Mouse (Mus musculus) embryonic fibroblast, embryonic 13.5 days (primary cell): ENCODE results near the gene Mtif2. TPM values are rescaled to one million over a fixed set of nuclear protein-coding genes. Genes with fewer than 3 reads are reported as not detected.
"Not testable (repeated sequence)": the region's sequence is repeated elsewhere in the genome, so short reads cannot be mapped to it uniquely, and the experiment has no call there.

Experiments
- H3K27ac ChIP-seq: 2 replicates; pipeline ENCODE4 v1.5.1; 2012; ENCODE audit warnings: low read length, control low read depth, inconsistent platforms; ENCODE audit not compliant: insufficient read depth
- H3K4me1 ChIP-seq: 2 replicates; pipeline ENCODE4 v1.6.1; 2011; ENCODE audit warnings: low read length; ENCODE audit not compliant: control insufficient read depth, insufficient read depth
- H3K4me3 ChIP-seq: 2 replicates; pipeline ENCODE4 v1.5.1; 2011; ENCODE audit warnings: mild to moderate bottlenecking, control low read depth, low read length; ENCODE audit not compliant: insufficient read depth
- CTCF ChIP-seq: IDR thresholded peaks from 2 replicates; pipeline ENCODE4 v1.5.1; 2011; ENCODE audit warnings: mild to moderate bottlenecking, control low read depth, low read length, moderate library complexity, borderline replicate concordance; ENCODE audit not compliant: insufficient read depth
- POLR2A ChIP-seq: IDR thresholded peaks from 2 replicates; pipeline ENCODE4 v1.6.1; 2011; ENCODE audit warnings: low read depth, mild to moderate bottlenecking, control low read depth, low read length, moderate library complexity
- polyA plus RNA-seq: library from polyadenylated mRNA; stranded (reverse); fragments of >200 nt; gene quantifications from 2 replicates; pipeline ENCODE4 v1.2.4, GENCODE M21; 2011; ENCODE audit warnings: low read depth; ENCODE audit not compliant: missing spikeins, insufficient read length

Gene Mtif2
- polyA plus RNA-seq, 1 experiment, result 23.8 TPM

DNA sequence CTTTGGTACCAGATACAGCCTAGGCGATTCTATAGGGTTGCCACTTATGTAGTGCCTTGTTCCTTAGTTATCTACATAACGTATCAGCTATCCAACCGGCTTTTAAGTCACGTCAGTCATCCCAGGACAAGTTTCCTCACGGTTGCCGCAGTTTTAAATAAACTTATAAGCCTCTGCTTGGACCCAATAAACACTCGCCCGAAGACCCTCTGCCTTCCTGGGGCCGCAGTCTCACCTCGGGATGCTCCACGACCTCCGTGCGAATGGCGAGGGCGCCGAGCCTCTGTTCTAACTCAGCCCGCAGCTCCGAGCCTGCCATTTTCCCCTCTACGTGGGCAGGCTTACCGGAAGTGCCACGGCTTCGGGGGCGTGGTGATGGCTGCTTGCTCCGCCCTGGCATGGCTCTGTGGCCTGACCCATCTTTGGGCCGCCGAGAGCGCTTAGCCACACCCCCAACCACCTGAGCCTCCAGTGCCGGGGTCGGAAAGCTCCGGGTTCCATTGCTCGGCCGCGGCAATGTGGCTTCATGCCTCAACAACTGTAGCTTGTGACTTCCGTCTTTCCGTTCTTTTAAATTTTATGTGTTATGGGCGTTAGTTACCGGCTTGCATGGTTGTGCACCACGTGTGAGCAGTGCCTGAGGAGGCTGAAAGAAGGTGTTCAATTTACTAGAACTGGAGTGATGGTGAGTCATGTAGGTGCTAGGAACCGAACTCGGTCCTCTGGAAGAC is 11.4 kb upstream of the Mtif2 start, which contains the start of gene Prorsd1:
Gene Prorsd1 (minus strand): TSS at position 352 of the 731 bp plus-strand sequence.
- TF ChIP-seq CTCF (no peak), POLR2A (peak; percentile 94)
- H3K27ac ChIP-seq, result peak within 1 kb of the TSS; percentile 71
- H3K4me1 ChIP-seq, result no peaks in the 10 kb centered on the region
- H3K4me3 ChIP-seq, result peak within 1 kb of the TSS; percentile 79

DNA sequence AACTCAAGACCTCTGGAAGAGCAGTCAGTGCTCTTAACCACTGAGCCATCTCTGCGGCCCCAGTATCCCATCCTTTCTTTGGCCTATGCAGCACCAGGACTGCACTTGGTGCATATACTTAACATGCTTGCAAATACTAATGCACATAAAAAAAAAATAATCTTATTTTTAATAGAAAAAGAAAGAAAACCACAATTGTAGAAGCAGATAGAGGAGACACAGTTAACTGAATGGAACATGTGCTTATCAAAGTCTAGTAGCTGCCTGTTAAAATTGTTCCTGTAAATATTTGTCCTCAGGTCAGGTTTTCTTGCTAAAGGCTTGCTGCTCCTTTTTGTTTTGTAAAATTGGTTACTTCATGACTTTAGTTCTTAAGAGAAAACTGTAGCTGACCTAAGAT is 12.0 kb downstream of the Mtif2 start:
- TF ChIP-seq CTCF, result no peak
- no peak for TF ChIP-seq POLR2A
- no peaks in the 10 kb centered on the region for H3K4me1 ChIP-seq
- no peak overlapping the region for H3K4me3 ChIP-seq
- H3K27ac ChIP-seq, result no peak overlapping the region

DNA sequence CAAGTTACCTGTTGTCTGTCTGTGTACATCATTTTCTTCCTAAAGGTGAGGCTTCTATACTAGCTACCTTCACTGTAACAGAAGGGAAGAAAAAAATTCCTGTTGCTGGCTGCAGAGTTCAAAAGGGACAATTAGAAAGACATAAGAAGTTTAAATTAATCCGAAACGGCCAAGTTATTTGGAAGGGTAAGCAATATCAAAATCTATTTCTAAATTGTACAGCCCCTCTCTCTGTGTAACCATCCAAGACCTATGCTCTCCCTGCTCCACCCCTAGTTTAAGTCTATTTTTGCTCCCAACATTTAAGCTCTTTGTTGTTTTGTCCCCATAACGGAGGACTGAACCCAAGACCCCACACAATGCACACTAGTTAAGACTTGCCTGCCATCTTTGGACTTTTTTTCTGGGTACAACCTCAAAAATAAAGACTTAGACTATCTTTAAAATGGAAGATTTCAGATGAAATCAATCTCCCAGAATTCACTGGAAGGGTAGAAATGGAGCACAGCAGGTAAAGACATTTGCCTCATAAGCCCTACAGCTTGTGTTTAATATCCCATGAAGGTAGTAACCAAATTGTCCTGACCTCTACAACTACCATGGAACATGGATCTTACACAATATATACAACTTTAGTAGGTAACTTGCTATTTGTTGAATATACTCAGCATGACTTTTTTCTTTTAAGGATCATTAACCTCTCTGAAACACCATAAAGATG is 18.2 kb downstream of the Mtif2 start:
- TF ChIP-seq CTCF (no peak), POLR2A (peak; percentile 27; the same call in 1 of the 2 replicates)
- Histone ChIP-seq H3K4me1 (peaks cover 3% of the 10 kb centered on the region; the same call in 1 of the 2 replicates), H3K27ac (no peak overlapping the region), H3K4me3 (no peak overlapping the region)

DNA sequence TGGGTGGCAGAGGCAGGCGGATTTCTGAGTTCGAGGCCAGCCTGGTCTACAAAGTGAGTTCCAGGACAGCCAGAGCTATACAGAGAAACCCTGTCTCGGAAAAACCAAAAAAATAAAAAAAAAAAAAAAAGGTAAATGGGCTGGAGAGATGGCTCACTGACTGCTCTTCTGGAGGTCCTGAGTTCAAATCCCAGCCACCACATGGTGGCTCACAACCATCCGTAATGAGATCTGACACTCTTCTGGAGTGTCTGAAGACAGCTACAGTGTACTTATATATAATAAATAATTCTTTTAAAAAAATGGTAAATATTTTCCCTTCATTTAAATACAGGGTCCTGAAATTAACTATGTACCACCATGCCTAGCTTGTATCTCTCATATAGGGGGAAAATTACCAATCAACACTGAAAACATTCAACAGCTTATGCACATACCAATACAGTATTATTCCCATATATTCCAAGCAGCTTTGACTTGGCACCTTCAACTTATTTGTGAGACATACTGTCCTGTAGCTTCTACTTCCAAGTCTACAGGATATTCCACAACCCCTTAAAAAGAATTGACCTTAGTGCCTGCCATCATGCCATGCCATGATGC is 19.0 kb downstream of the Mtif2 start:
- H3K4me3 ChIP-seq, H3K4me1 ChIP-seq, H3K27ac ChIP-seq: not testable (repeated sequence)

DNA sequence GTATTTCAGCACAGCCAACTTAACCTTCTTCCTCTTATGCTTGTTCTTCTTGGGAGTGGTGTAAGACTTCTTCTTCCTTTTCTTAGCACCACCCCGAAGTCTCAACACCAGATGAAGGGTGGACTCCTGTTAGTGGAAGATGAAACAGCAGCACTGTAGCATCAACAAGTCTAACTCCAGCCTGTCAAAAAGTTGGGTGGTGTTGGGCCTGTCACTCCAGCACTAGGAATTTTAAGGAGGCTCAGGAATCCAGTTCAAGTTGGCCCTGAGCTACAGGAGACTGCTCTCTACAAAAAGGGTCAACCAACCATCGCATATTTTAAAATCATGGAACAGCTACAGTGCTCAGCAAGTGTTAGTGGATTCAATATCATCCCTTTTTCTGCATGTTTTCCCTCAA is 20.1 kb downstream of the Mtif2 start:
- peak overlapping the region; percentile 100 for H3K4me3 ChIP-seq
- peak overlapping the region; percentile 32 for H3K27ac ChIP-seq
- not testable (repeated sequence) for H3K4me1 ChIP-seq

DNA sequence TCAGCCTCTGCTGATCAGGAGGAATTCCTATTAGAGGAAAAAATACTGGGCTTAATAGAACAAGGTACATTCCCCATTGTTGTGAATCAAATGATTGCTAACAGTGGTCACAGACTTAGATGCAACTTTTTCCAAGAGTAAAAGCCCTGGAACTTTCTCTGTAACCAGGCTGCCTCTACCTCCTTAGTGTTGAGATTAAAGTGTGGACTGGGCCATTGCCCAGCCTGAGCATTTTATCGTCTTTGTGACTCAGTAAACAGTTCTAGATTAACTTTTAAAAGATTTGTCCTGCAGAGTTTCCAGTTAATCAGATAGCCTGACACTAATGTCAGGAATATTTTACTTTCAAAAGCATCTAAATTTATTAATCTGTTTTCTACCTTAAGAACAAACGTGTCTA is 20.6 kb downstream of the Mtif2 start:
- Histone ChIP-seq H3K4me3 (peak overlapping the region; percentile 100), H3K4me1 (peaks cover 3% of the 10 kb centered on the region; the same call in 1 of the 2 replicates), H3K27ac (peak overlapping the region; percentile 82; the same call in 1 of the 2 replicates)
- TF ChIP-seq CTCF (no peak), POLR2A (no peak)

DNA sequence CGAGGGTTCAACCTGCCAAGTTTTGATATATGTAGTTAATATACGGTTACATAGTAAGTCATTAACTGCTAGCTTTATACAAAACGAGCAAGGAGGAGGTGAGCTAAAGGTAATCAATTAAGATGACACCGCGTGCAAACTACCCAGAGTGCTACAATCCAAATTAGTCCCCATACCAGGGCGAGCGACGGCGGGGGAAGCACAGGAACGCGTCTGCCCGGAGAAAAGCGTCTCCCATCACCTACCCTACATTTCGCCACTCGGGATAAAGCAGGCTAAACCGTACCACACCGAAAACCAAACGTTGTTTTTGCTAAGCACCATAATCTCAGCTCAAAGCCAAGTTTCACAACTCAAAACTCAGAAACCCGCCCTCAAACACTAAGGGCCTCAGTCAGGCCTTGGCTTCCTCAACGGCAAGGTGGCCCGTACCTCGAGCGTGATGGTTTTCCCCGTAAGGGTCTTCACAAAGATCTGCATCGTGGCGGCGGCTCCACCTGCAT is 21.1 kb downstream of the Mtif2 start:
- peak overlapping the region; percentile 82 for H3K27ac ChIP-seq
- TF ChIP-seq POLR2A (no peak; the same call in 1 of the 2 replicates), CTCF (no peak)
- H3K4me3 ChIP-seq, result peak overlapping the region; percentile 100
- H3K4me1 ChIP-seq, result peaks cover 3% of the 10 kb centered on the region; the same call in 1 of the 2 replicates

DNA sequence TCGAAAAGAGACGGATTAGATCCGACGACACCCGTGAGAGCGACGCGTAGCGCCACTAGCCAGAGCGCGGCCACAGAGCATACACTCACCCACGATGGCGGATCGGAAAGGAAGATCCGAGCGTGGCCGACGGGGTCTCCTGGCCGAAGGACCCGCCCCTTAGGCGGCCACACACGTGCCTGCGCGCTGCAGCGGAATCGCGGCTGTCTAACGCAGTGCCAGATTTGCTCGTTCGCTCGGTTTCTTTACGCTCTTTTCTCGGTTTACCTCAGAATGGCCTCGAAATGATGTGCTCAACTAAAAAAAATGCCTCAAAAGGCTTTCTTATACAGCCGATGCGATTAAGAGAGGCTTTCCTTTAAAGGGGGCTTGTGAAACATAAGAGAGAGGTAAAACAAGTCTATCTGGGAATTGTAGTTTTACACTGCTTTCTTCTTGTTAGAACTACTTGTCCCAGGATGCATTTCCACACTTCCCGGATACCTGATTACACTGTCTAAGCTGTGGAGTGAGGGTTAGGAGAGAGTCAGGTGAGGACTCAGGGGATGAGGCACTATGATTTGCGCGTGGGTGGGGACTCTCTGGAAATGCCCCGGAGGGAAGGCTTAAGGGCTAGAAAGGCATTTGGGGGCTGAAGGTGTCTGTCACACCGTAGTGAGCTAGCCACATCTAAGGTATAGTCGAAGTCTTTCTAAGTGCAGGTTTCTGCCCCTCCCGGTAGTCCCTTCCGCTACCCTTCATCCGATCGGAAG is 21.7 kb downstream of the Mtif2 start, which contains the start of the genes Clhc1 and Rps27a:
Gene Clhc1 (plus strand): TSS at position 199 of the 752 bp plus-strand sequence.
Gene Rps27a (minus strand): TSS at position 358 of the 752 bp plus-strand sequence.
- Histone ChIP-seq H3K4me3 (peak within 1 kb of the TSS; percentile 100), H3K4me1 (peaks cover 3% of the 10 kb centered on the region; the same call in 1 of the 2 replicates), H3K27ac (peak within 1 kb of the TSS; percentile 93)
- TF ChIP-seq POLR2A (peak; percentile 94), CTCF (no peak)

DNA sequence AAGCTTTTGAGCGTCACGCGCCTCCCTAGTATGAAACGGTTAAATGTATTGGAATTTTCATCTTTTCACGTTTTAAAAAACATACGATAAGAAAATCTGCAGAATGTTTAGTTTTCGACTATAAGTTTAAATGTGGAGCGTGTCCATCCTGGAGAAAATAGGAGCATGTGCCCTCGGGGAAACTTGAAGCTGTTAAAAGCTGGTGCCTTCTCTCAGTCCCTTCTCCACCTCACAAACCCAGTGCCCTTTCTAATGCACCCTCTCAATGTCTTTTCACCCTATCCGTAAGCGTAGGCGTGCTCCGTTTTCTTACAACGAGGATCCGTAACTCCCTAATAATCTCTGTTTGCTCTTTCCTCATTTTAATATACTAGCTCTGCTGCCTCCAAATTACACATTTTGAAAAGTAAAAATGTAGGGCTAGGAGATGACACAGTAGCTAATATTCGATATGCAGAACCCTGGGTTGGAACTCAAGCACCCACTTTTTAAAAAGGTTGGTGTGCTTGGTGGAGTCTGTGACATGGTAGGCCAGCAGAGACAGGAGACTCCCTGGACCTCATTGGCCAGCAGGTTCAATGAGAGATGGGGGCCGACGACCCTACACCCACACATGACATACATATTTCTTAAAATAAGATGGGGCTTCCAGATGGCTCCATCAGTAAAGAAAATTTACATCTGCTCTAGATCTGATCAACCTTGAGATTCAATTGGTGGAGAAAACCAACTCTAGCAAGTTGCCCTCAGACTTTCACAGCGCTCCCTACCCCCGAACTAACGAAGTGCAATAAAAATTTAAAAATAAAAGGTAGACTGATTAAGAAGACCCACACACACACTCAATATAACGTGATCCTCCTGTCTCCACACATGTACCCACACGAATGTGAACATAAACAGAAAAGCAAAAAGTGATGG is 22.6 kb downstream of the Mtif2 start:
- peaks cover 3% of the 10 kb centered on the region; the same call in 1 of the 2 replicates for H3K4me1 ChIP-seq
- H3K4me3 ChIP-seq, result peak overlapping the region; percentile 100
- TF ChIP-seq POLR2A (no peak), CTCF (no peak)
- H3K27ac ChIP-seq, result peak overlapping the region; percentile 93; the same call in 1 of the 2 replicates
